Mouse (Mus musculus) testis, postnatal 10 days (tissue): ENCODE data around the gene Itk.

Source experiments
- DNase-seq: peaks from one replicate; pipeline ENCODE4 v3.0.0; 2021; ENCODE audit warnings: low spot score

Itk gene

DNA sequence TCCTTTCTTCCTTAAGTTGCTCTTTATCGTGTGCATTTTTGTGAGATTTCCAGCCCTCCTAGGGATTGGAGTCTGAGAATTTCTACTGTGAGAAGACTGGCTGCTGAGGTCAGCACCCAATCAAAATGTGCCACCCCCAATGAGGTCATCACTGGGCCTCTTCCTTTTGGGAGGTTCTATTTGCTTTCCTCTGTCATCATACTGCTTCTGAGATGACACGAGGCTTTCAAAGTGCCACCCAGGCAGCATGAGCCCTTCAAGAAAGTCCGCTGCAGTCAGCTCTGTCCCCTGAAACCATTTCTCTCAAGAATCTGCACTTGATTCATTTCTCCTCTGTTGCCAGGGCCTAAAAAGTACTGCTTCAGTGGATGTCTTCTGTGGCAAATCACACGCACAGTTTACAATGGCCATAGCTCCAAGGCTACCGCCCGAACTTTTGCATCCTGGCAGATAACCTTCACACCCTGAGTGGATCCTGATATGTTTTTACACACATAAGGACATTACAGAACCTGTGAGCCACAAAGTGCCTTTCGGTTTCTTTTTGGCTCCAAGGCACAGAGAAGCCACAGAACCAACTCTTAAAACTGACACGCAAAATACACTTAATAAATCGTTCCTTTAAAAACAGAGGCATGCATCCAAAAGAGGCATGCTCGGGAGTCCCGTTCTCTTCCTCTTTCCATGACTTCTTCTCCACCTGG, 80.9 kb downstream of the Itk start:
- DNase-seq, result no peak

DNA sequence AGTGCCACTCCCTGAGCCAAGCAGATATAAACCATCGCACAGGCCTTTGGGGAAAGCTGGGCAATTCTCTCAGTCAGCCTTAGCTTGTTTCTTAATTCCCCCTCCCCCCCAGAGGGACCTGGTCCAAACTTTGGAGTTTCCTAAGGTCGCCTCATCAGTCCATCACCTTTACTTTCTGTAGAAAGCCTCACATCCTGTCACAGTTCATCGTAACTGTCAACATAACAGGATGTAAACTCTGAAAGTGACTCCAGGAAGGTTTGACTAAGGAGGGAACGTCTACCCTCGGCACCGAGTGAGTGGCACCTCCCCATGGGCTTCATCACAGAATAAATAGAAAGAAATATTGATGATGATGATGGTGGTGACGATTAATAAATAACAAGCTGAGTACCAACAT, 81.5 kb downstream of the Itk start:
- no peak for DNase-seq

DNA sequence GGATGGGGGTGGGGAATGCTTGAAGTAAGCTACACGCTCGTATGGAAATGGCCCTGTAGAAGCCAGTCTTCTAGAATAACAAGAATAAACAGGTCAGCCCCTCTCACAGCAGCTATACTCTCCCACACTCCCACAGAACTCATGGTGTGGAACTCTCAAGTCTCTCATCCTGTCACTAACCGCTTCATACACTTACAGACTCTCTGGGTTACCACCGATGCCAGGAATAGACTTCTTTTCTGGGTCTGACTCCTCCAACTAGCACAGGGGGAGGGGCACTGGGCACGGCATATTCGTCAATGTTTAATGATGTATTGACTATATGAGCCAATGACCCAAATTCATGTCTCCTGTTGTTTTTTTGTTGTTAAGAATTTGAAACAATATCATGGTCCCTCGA, 82.5 kb downstream of the Itk start:
- DNase-seq, result no peak

DNA sequence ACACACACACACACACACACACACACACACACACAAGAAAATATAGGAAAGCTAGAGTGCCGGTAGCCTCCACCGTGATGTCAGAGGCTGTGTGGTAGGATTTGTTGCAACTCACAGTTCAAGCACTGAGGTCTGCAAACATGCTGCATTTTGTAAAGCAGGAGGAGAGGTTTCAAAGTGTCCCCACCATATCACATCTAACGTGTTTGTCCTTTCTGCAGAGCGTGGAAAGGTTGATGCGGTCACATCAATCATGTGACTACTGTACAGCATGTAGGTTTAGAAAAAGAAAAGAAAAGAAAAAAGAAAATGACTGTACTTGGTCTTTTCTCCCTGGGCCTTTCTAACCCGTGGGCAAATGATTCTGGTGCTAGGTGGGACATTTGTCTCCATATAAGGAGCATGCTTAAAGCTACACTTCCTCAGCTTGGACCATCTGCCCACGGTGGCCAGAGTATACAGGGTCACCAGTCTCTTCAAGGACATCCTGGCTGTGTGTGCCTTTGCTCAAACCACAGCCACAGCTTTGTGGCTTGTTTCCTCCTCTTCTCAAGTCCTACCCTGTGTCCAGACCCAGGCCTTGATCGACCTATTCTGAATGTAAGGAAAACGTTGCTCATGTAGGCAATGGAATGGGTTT, 83.3 kb downstream of the Itk start:
- no peak for DNase-seq

DNA sequence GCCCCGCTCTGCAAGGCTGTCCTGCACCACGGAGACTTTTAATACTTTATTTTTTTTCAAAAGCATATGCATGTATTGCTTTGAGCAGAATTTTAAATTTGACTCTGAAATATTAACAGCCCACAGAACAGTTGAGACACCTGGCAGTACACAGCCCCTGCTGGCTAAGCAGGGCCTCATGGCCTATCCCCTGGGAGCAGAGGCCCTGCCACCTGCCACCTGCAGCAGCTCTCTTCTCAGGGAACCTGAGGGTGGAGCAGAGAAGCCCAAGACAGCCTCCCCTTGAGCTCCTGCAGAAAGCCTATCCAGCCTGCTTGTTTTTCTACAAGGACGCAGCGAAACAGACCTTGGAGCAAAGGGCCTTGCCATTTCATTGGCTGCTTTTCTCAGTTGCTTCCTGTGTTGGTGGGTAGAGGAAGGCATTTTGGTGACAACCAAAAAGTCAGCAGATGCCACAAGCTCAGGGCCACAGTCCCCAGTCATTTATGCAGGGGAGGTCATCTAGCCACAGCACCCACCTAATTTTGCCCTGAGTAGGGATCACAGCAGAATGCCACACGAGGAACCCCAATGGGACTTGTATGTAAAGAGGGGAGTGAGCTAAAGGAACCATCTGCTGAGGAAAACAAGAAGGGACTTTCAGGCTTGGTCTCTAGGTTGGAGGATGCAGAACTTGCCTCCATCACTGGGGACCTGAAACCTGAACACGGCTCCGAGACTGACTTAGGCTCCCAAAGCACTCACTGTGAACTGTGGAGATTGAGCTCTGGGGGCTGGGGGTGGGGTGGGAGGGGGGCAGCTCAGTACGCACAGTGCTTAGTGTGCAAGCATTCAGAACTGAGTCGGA, 84.2 kb downstream of the Itk start:
- no peak for DNase-seq

DNA sequence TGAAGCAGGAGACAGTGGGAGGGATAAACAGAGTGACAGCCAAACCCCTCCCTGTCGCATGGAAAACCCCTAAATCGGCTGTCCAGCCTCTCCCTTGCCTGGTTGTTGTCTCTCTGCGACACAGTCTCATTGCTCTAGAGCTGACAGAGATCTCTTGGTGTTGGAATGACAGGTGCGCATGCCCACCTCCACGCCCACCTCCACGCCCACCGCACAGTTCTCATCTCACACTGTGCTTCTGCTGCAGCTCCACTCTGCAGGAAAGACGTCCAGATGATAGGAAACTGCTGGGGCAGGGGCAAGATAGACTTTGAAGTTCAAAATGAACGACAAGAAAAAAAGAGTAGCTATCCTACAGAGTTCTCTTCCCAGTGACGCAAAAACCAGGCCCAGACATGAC, 85.2 kb downstream of the Itk start:
- DNase-seq, result no peak

DNA sequence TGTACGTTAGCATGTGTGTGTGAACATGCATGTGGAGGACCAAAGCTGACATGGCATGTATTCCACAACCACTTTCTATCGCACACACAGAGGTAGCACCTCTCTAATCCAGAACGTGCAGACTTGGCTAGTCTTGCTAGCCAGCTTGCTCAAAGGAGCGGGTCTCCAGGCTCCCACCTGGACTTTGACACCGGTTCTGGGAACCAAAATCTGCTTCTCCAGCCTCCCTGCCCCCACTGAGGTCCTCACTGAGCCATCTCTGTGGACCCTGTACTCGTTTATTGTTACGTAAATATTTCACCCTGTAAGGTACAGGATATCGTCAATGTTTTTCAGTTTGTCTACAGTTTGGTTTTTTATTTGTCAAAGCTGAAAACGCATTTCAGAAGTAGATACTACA, 86.8 kb downstream of the Itk start:
- DNase-seq, result no peak

DNA sequence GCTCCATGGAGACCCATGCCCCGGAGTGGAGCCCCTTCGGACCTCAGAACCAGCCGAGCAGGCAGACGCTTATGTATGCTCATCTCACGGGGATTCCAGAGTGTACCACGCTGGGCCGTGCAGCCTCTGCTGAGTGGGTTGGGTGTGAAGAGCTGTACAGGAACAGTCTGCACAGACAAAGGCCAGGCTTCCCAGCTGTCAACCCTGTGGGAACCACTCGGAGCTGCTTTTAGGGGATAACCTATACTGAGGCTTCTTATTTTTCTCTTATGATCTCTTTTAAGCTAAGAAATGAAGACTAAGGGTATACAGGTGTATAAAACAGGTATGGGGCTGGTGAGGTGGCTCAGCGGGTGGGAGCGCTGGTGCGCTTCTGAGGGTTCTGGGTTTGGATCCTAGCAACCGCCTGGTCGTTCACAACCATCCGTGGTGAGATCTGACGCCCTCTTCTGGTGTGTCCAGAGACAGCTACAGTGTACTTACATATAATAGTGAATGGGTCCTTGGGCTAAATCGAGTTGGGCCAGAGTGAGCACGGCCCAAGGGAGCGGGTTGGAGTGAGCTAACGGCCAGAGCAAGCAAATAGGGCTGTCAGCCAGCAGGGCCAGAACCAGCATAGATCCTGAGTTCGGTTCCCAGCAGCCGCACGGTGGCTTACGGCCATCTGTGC, 87.6 kb downstream of the Itk start:
- no peak for DNase-seq

DNA sequence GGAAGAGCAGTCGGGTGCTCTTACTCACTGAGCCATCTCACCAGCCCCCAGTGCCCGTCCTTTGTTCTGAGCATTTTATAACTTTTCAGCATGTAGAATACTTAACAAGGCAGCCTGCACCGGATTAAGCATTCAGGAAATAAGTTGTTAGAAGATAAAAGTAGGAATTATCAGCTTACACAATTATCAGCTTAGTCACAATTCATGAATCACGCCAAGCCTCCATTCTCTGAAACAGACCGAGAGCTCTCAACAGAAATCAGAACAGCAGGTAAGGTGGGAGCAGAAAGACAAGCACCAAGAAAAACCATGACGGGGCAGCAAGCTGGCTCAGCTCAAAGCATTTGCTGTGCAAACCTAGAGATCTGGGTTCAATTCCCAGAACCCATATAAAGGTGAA, 89.4 kb downstream of the Itk start:
- DNase-seq, result no peak

DNA sequence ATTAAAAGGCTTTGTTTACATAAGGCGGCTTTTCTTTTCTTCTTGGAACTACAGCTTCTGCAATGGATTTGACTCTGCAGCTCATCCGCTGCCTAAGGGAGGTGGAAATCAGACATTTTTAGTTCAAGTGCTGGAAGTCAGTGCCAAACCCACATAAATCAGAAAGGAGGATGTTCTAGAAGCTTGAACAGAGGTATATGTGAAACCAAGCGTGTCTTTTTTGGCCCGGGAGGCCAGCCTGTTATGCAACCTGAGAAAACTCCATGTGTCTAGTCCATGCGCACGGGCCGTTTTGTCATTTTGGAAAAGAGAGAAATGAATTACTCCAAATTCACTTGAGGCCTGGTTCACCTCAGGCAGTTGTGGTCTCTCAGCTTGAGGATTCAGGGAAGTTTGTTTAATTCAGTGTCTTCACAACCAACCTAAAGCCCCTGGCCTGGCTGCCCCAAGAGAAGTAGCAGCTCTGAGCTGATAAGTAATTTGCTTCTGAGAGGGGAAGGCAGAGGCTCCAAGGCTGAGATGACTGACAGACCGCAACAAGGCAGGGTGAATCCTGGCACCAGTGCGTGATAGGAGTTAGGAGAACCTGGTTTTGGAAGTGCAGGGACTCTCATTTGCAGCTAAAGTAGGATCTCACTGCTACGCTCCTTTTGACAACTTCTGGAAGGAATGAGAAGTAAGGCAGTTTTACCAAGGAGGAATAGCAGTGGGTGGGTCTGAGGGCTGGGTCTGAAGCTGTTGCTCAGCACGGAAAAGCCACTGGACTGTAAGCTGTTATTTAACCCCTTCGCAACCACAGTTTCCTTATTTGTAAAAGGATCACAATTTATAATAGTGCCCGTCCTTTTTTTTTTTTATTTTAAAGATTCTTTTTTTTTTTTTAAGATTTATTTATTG, 90.2 kb downstream of the Itk start:
- DNase-seq, result no peak

DNA sequence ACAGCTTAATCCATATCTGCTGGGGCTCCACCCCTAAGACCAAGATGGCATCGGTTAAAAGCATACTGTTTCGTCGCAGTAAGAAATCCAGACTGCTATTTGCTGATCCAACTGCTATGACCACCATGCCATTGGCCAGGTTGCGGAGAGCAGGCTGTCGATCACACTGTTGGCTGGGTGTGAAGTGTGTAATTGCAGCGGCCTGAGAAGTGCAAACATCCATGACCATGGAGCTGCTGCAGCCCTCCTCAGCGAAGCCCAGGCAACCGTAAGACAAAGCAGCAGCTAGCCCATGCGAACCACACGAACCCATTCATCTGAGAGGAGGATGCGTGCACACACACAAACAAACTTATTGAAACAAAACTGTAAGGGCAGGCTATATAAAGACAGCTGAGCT, 94.9 kb downstream of the Itk start:
- no peak for DNase-seq

DNA sequence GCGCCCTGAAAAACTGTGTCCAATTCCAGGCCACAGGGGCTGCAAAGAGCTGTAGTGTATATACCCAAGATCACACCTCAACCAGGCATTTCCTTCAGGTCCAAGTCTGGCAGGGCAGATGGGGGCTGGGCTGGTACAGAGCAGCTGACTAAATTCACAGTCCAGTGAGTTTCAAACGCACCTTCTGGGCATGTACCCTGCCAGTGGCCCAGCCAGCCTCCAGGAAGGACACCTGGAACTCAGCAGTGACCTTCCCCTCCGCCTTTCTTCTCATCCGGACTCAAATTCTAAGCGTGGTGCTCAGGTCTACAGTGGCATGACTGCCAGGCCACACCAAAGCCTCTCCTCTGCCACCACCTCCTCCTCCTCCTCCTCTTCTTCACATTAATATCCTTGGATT, 95.8 kb downstream of the Itk start:
- DNase-seq, result no peak

DNA sequence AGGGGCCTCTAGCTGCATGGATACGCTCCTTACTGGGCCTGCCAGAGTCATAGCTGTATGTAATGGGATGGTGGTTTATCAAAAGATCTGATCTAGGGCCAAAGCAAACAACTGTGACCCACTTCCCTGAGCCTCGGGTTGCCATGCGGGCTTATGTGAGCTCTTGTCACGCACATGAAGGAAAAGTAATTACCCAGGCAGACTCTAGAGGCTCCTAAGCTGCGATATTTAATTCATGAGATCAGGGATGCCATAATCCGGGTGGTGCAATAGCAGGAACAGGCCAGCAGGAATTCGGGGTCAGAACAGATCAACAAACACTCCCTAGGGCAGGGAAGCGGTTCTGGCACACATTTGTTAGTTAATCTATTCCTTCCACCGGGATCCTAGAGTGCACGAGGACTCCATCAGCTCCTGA, 98.3 kb downstream of the Itk start:
- DNase-seq, result no peak

DNA sequence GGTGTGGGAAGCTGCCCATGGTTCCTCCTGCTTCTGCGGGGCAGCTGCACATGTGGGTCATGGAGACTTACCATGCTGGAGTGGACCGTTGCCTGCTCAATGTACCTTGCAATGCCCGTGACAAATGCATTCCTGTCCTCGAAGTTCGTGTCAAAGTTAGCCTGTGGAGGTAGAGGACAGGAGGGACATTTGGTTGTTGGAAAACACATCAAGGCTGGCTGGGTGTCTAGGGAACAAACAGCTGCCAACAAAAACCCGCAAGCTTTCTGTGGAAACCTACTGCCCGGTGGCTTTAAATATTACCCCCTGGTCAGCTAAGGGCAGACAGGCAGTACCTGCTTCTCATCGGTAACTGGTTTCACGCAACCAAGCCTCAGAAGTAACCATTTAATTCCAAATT, 99.8 kb downstream of the Itk start:
- DNase-seq, result no peak

DNA sequence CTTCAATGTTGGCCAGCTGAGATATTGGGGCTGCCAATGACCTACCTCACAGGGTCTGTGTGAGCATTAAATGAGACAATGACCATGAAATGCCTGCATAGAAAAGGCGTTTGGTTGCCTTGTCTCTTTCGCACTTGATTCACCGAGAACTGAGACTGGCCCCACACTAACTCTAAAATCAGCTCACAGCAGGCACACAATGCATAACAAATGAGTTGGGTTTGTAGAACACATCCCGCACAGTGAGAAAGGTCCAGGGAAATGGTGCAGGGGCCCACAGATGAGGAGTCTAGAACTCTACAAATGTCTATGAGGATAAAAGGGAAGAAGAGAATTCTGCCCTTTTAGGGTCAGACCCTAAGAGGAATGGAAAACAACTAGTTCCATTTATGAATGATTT, 100.3 kb downstream of the Itk start:
- no peak for DNase-seq

DNA sequence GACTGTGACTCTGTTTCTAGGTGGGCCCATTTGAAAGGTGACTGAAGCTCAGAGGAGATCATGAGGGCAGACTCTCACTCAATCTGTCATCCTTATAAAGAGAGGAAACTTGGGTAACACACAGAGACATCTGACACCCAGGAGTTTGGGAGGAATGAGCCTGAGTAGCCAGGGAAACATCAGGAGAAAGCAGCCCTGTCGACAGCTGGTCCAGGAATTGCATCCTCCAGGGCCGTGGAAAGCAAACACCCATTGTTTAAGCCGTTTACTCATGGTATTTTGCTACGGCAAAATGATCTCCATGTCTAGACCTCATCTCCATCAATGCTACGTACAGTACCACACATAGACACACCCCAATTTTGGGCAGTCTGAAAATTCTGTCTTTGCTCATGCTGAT, 101.2 kb downstream of the Itk start:
- DNase-seq, result no peak

DNA sequence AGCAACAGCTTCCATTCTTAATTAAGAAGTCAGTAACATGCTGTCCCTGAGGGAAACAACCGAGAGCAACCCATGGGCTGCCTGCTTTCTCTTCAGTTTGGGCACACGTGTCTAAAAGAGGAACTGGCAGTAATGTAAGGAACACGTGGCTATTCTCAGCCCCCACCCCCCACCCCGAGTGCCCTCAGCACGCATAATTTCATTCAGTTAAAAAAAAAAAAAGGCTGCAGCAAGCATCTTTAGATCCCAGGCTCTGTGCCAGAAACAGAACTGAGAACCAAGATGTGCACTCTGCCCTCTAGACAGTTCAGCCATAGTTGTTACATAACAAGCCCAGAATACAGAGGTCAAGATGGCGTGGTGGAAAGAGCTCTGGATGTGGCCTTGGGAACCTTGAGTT, 102.5 kb downstream of the Itk start:
- DNase-seq, result no peak

DNA sequence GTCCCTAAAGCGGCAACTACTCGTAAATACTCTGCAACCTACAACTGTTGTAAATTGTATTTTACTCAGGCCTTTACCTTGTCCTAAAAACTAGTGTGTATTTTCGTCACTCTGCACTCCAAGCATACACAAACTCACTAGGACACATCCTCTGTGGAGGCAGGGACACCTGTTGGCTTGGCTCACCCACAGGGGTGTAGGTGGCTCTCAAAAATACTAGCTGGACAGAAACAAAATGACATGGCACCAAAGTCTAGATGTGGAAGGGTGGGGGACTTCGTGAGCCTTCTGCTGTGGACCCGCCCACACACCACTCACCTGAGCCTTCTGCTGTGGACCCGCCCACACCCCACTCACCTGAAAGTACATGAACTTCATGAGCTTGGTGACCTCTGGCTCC, 105.5 kb downstream of the Itk start:
- no peak for DNase-seq

DNA sequence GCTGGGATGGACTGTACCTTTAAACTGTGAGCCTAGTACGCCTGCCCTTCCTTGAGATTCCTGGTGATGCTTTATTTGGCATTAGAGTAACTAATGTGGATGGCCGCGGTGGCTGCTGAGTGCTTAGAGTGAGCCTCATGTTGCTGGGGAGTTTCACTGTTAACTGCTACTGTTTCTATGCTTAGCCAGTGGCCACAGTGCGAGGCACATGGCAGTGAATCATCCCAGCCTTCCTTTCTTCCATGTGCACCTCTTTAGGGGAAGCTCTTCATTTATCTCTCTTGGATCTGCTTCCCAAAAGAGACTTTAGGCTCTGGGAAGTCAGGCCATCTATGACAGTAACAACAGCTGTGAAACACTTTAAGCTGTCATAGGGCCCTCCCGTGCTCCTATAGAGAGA, 106.7 kb downstream of the Itk start:
- no peak for DNase-seq

DNA sequence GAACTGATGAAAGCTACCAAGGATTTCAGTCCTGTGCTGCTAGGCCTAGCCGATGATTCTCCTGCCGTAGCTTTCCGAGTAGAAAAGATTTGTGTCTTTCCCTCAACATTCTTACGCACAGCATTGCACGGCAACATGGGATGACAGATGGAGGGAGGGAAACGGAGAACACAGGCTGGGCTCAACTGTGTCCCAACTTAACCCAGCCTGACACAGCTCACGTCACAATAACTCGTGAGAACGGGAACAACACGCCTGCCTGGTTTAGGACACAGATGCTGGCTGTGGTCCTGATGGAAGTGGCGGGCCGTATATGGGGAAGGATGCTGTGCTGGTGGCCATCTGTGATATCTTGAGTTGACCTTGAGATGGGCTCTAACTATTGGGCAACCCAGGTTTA, 110.6 kb downstream of the Itk start:
- DNase-seq, result no peak

DNA sequence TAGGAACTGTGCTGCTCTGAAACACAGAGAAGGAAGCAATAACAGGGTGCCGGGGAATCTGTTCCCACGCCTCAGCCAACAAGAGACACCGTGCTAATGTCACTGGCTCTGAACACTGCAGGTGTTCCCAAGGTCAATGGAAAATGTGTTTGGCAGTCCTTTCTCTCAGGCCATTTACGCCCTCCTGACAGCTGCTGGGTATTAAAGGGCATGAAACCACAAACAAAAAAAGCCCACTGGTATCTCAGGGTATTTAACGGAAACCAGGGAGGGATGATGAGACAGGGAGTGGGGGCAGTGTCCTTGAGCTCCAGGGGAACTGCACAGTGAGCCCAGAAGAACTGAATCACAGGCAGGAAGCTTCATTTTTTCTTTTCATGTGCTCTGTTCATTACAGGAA, 111.2 kb downstream of the Itk start:
- DNase-seq, result no peak

DNA sequence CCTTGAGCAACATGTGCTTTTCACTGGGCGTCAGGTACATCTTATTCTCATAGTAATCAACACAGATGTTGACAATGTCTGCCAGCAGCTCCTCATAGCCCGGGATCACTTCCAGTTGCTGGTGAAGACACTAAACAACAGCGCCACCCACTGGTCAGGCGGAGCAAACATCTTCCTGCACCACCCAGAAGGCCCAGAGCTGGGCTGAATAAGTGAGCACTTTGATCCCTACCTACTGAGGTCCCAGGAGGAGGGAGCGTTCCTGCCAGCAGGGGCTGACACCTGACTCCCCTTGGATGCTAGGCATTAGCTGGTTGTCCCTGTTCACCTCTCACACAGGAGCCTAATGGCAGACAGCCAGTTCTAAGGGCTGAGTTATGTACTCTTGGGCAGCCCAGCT, 112.5 kb downstream of the Itk start:
- peak; percentile 80 for DNase-seq
